Mouse (Mus musculus) hindbrain, embryonic 11.5 days (tissue): ENCODE results near the gene Brap. TPM values are rescaled to one million over a fixed set of nuclear protein-coding genes. Genes with fewer than 3 reads are reported as not detected.
"Not testable (repeated sequence)": the region's sequence is repeated elsewhere in the genome, so short reads cannot be mapped to it uniquely, and the experiment has no call there.

Experiments
- ATAC-seq: fragments of 200-750 bp; cut with Nextera tagmentation; 2 replicates; pipeline ENCODE4 v1.8.0; 2017; ENCODE audit warnings: mild to moderate bottlenecking, moderate TSS enrichment, moderate library complexity; ENCODE audit not compliant: low FRiP score
- DNase-seq: peaks from one replicate; pipeline ENCODE4 v3.0.0-alpha.2; 2015; ENCODE audit warnings: low spot score
- H3K27ac ChIP-seq: fragments of 300-500 bp; sonication (generic); 2 replicates; pipeline ENCODE4 v1.5.1; 2014; ENCODE audit warnings: mild to moderate bottlenecking, low read depth, low read length
- H3K27me3 ChIP-seq: fragments of 300-500 bp; sonication (generic); 2 replicates; pipeline ENCODE4 v1.6.1; 2014; ENCODE audit warnings: mild to moderate bottlenecking, low read length, moderate library complexity, mixed read lengths; ENCODE audit not compliant: control insufficient read depth, insufficient read depth
- H3K36me3 ChIP-seq: fragments of 300-500 bp; sonication (generic); 2 replicates; pipeline ENCODE4 v1.6.1; 2014; ENCODE audit warnings: mild to moderate bottlenecking, low read length, moderate library complexity, mixed read lengths; ENCODE audit not compliant: control insufficient read depth, insufficient read depth
- H3K4me1 ChIP-seq: fragments of 300-500 bp; sonication (generic); replicated peaks from 2 replicates; pipeline ENCODE4 v1.6.1; 2014; ENCODE audit warnings: low read length, mixed read lengths; ENCODE audit not compliant: control insufficient read depth, insufficient read depth
- H3K4me2 ChIP-seq: fragments of 300-500 bp; sonication (generic); replicated peaks from 2 replicates; pipeline ENCODE4 v1.6.1; 2014; ENCODE audit warnings: mild to moderate bottlenecking, low read depth, low read length
- H3K4me3 ChIP-seq: fragments of 300-500 bp; sonication (generic); 2 replicates; pipeline ENCODE4 v1.5.1; 2014; ENCODE audit warnings: low read depth, low read length
- H3K9ac ChIP-seq: fragments of 300-500 bp; sonication (generic); 2 replicates; pipeline ENCODE4 v1.6.1; 2014; ENCODE audit warnings: low read depth, low read length
- H3K9me3 ChIP-seq: fragments of 300-500 bp; sonication (generic); 2 replicates; pipeline ENCODE4 v1.6.1; 2016; ENCODE audit warnings: low read length; ENCODE audit not compliant: control insufficient read depth
- WGBS: fragments of 180-500 bp; shearing (Covaris S2); extraction: QIAGEN DNeasy Blood & Tissue Kit; methylation state at CpG from one replicate; pipeline ENCODE4 v1.1.7; 2014; 5-methylcytosine and 5-hydroxymethylcytosine counted together
- polyA plus RNA-seq: library from polyadenylated mRNA; unstranded; fragments of >200 nt; fragmentation: Nextera tagmentation; extraction: Ambion mirVana; gene quantifications from 2 replicates; pipeline ENCODE4 v1.2.1, GENCODE M21; 2014

Gene Brap
- polyA plus RNA-seq, 1 experiment from 2014 or later = 36.8 TPM

DNA sequence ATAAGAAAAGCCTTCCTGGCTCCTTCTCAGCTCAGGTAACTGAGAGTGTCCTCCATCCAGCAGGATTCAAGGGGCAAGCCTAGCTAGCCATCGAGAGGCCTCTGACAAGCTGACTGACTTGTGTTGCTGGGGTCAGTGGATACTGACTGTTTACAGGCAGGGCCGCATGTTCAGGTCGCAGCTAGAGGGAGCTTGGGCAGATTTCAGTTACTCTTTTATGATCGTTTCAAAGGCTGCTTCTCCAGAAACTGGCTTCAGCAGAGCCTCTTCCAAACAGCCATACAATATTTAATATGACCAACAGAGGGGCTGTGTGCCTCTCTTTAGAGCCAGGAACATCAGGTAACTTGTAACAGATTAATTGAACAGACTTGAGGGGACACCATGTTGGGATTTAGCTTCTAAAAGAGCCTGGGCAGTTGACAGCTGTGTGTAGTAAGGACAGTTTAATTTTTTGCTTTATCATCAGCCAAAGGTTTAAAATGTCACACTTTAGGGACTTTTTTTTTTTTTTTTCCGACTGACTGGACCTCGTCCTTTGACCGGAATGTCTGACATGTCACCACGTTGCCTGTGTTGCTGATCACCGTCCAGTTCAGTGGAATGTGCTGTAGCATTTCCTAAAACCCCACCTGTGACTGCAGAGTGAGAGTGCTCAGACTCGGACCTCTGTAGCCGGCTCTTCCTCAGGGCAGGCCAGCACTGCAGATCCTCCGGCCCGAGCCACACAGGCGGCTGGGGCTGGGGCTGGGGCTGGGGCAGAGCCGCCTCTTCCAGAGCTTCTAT lies 25.9 kb downstream of the Brap start:
- Histone ChIP-seq H3K27ac (no peak overlapping the region), H3K4me2 (no peak overlapping the region), H3K27me3 (no peaks in the 10 kb centered on the region), H3K4me3 (no peak overlapping the region), H3K4me1 (no peaks in the 10 kb centered on the region), H3K36me3 (peaks cover 9% of the 10 kb centered on the region), H3K9me3 (no peaks in the 10 kb centered on the region), H3K9ac (no peak overlapping the region)
- DNase-seq = no peak
- ATAC-seq = no peak
- 86% methylated on average over 15 of the region's 15 CpGs for WGBS

DNA sequence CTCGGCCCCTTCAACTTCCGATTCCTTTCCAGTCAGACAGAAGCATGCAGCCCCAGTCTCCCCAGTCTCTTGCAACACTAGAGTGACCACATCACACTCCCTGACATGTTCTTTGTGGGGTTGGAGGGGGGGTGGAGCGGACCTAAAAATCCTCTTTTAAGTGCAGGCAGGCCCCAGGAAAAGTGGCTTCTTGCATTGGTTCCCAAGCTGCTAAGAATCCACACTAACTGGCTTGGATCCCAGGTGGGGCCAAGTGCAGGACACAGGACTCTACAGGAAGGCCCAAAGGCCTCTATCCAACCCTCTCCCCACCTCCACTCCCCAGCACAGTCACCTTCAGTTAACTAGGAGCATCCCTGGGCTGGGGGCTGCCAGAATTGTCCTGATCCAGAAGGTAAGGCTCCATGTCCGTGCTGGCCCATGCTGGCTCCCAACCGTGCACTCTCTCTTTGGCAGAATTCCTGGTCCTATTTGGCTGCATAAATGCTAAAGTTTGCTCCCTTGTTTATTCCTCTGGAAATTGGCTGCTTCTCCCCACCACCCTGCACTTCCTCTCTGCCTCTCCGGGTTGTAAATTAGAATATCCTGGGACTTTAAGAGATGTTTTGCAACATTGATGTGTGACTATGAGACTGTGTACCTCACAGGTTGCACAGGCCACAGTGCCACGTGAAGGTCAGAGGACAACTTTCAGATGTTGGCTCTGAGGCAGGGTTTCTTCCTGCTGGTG lies 30.3 kb downstream of the Brap start:
- Histone ChIP-seq H3K4me1 (no peaks in the 10 kb centered on the region), H3K27me3 (no peaks in the 10 kb centered on the region), H3K4me3 (no peak overlapping the region), H3K9ac (no peak overlapping the region), H3K27ac (no peak overlapping the region), H3K4me2 (no peak overlapping the region), H3K36me3 (no peaks in the 10 kb centered on the region; the same call in 1 of the 2 replicates), H3K9me3 (no peaks in the 10 kb centered on the region)
- DNase-seq (no peak), ATAC-seq (no peak)
- WGBS = 83% methylated on average over 7 of the region's 7 CpGs

DNA sequence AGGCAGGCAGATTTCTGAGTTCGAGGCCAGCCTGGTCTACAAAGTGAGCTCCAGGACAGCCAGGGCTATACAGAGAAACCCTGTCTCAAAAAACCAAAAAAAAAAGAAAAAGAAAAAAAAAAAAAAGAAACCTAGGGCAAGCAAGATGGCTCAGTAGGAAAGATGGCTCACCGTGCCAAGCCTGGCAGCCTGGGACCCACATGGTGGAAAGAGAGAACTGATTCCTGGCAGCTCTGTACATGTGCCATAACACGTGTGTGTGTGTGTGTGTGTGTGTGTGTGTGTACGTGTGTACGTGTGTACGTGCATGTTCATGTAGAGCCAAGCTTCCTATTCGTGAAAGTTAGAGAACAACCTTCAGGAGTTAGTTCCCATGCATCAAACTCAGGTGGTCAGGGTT lies 31.1 kb downstream of the Brap start:
- not testable (repeated sequence) for H3K4me1 ChIP-seq, H3K27me3 ChIP-seq, H3K9me3 ChIP-seq, H3K27ac ChIP-seq, H3K4me2 ChIP-seq, H3K9ac ChIP-seq, H3K36me3 ChIP-seq, ATAC-seq, DNase-seq, H3K4me3 ChIP-seq
- WGBS = 95% methylated on average over 7 of the region's 7 CpGs

DNA sequence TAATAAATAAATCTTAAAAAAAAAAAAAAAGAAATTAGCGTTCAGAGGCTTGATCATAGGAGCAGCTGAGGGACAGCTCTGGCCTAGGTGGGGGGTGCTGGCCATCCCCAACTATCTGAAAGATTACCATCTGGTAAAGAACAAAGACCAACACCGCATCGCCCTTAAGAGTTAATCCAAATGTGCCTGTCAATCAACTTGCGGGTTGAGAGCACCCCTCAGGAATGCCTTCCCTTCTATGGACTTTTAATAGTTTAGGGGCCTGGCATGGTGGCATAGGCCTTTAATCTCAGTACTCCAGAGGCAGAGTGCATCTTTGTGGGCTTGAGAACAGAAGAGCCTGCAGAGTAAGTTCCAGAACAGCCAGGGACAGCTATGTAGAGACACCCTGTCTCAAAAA lies 32.5 kb downstream of the Brap start:
- no peak for ATAC-seq
- Histone ChIP-seq H3K27ac (no peak overlapping the region), H3K36me3 (no peaks in the 10 kb centered on the region), H3K27me3 (no peaks in the 10 kb centered on the region), H3K4me3 (no peak overlapping the region), H3K9me3 (no peaks in the 10 kb centered on the region), H3K4me1 (no peaks in the 10 kb centered on the region), H3K4me2 (no peak overlapping the region), H3K9ac (no peak overlapping the region)
- WGBS = 83% methylated on average over 4 of the region's 4 CpGs
- DNase-seq = no peak

DNA sequence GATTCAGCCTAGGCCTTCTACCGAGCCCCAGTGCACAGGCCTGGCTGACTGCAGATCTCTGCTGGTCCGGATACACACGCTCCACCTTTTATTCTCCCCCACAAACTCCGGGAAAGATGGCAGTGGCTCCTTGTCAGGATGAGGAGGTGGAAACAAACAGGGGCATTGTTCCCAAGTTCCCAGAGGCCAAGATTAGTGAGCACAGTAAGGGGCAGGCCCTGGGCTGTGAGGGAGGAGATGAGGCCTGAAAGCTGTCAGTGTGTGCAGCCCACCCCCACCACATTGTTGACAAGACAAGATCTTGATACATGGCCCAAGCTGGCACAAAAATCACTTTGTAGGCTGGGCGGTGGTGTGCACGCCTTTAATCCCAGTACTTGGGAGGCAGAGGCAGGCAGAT lies 36.4 kb downstream of the Brap start:
- Histone ChIP-seq H3K4me1 (no peaks in the 10 kb centered on the region), H3K9me3 (no peaks in the 10 kb centered on the region), H3K4me2 (no peak overlapping the region), H3K27ac (no peak overlapping the region), H3K9ac (no peak overlapping the region), H3K27me3 (no peaks in the 10 kb centered on the region), H3K4me3 (no peak overlapping the region), H3K36me3 (no peaks in the 10 kb centered on the region)
- DNase-seq (no peak), ATAC-seq (no peak)
- 51% methylated on average over 6 of the region's 6 CpGs for WGBS

DNA sequence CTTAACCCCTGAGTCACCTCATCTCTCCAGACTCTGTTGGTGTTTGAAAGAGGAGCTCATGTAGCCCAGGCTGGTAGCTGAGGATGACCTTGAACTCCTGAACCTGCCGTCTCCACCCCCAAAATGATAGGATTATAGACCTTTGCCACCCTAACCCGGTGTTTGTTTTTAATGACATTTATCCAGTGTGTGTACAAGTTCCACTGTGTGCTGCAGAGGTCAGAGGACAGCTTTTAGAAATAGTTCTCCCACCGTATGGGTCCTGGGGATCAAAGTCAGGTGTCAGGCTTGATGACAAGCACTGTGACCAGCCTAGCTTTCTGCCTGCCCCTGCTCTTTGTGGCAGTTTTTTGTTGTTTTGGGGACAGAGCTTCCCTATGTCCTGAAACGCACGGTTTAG lies 39.5 kb downstream of the Brap start:
- H3K9ac ChIP-seq = no peak overlapping the region
- no peak for ATAC-seq
- H3K4me1 ChIP-seq = no peaks in the 10 kb centered on the region
- H3K9me3 ChIP-seq = no peaks in the 10 kb centered on the region
- H3K4me2 ChIP-seq = no peak overlapping the region
- H3K36me3 ChIP-seq = no peaks in the 10 kb centered on the region
- no peak overlapping the region for H3K4me3 ChIP-seq
- DNase-seq = no peak
- H3K27ac ChIP-seq = no peak overlapping the region
- 57% methylated on average over 5 of the region's 5 CpGs for WGBS
- H3K27me3 ChIP-seq = no peaks in the 10 kb centered on the region

DNA sequence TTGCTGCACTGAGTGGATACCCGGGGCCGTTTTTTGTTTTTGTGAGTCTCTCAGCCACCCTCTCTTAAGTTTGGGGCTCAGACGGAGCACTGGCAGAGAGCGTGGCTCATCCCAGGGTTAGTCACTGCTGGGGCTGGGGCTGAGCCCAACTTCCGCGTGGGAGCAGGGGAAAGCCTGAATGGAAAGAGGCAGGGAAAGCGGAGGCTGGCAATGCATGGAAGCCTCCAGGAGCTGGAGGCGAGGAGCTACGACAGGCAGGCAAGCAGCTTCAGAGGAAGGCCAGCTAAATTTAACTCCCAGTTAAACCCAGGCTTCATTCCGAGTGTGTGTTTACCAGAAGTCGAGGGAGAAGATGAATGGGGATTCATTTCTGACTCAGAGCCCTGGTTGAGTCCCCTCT lies 40.1 kb downstream of the Brap start:
- ATAC-seq = no peak
- no peaks in the 10 kb centered on the region for H3K27me3 ChIP-seq

DNA sequence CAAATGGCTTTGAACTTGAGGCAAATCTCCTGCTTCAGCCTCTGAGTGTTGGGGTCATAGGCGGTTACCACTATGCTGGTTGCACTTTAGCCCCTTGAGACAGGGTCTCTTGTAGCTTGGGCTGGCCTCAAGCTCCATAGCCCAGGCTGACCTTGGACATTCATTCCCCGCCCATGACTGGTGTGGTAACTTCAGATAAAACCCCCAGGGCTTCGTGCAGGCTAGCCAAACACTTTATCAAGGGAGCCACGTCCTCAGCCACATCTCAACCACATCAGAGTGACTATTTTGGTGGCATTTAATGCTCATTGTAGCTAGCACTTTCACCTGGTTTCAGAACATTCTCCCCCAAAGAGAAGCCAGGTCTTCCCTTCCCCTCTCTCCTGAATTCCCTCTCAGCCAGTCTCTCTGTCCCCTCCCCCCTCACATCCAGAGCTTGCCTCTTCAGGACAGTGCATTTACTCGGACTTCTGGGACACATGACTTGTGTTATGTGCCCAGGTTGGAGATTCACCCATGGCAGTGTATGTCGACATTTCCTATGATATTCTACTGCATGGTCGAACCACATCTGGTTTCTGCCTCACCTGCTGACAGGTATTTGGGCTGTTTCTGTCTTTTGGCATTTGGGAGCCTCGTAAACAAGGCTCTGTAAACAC lies 40.9 kb downstream of the Brap start:
- H3K27ac ChIP-seq = no peak overlapping the region
- H3K36me3 ChIP-seq = no peaks in the 10 kb centered on the region
- 60% methylated on average over 8 of the region's 8 CpGs for WGBS
- H3K9me3 ChIP-seq = no peaks in the 10 kb centered on the region
- no peak overlapping the region for H3K9ac ChIP-seq
- no peaks in the 10 kb centered on the region for H3K4me1 ChIP-seq
- ATAC-seq (no peak), DNase-seq (no peak)
- H3K4me2 ChIP-seq = no peak overlapping the region
- no peak overlapping the region for H3K4me3 ChIP-seq
- H3K27me3 ChIP-seq = no peaks in the 10 kb centered on the region

More for the DNA sequence above, 40.1 kb downstream of the Brap start:
- Histone ChIP-seq H3K4me1 (no peaks in the 10 kb centered on the region), H3K9me3 (no peaks in the 10 kb centered on the region), H3K9ac (no peak overlapping the region), H3K4me3 (no peak overlapping the region), H3K27ac (no peak overlapping the region), H3K4me2 (no peak overlapping the region), H3K36me3 (no peaks in the 10 kb centered on the region)
- no peak for DNase-seq
- WGBS = 34% methylated on average over 11 of the region's 11 CpGs
